Mouse (Mus musculus) layer of hippocampus, postnatal 10 days (tissue): ENCODE data around the gene Mipep. TPM values are rescaled to one million over a fixed set of nuclear protein-coding genes. Genes with fewer than 3 reads are reported as not detected.

ENCODE experiments used
- DNase-seq, 2 experiments: peaks; one replicate each; pipeline ENCODE4 v3.0.0; 2021; ENCODE audit warnings: low spot score in 2 of 2
- total RNA-seq, 2 experiments: library from RNA; stranded (reverse); gene quantifications; 2 replicates each; pipeline ENCODE4 v1.2.3; 2021

Mipep gene
- total RNA-seq, 2 experiments from 2014 or later: 25.9 to 26.8 TPM

GRCm38 (mm10) chr14:60756271-60756670, 28.1 kb upstream of the Mipep start:
- DNase-seq: no peak

- DNase-seq: no peak
Measured at GRCm38 (mm10) chr14:60757265-60757664, 27.1 kb upstream of the Mipep start.

GRCm38 (mm10) chr14:60757722-60758121, 26.7 kb upstream of the Mipep start:
- no peak for DNase-seq

GRCm38 (mm10) chr14:60759097-60759496, 25.3 kb upstream of the Mipep start:
- DNase-seq: no peak

GRCm38 (mm10) chr14:60761801-60762200, 22.6 kb upstream of the Mipep start:
- no peak for DNase-seq

- DNase-seq: no peak
Measured at GRCm38 (mm10) chr14:60762754-60763153, 21.6 kb upstream of the Mipep start.

- DNase-seq: no peak
Measured at GRCm38 (mm10) chr14:60763746-60764145, 20.6 kb upstream of the Mipep start.

GRCm38 (mm10) chr14:60764526-60764925, 19.8 kb upstream of the Mipep start:
- DNase-seq: no peak

- DNase-seq: no peak
Measured at GRCm38 (mm10) chr14:60765025-60765424, 19.3 kb upstream of the Mipep start.

GRCm38 (mm10) chr14:60767884-60768283, 16.5 kb upstream of the Mipep start, which contains the start of gene C1qtnf9:
Gene C1qtnf9 (plus strand): TSS chr14:60768134.
- DNase-seq: no peak

GRCm38 (mm10) chr14:60769340-60769739, 15.0 kb upstream of the Mipep start:
- peak in 1 of 2 experiments; percentile 29 for DNase-seq

GRCm38 (mm10) chr14:60770594-60770993, 13.8 kb upstream of the Mipep start:
- no peak for DNase-seq

GRCm38 (mm10) chr14:60771057-60771456, 13.3 kb upstream of the Mipep start:
- peak; percentile 80 to 81 for DNase-seq

GRCm38 (mm10) chr14:60773476-60773875, 10.9 kb upstream of the Mipep start:
- DNase-seq: no peak

- DNase-seq: no peak
Measured at GRCm38 (mm10) chr14:60776521-60776920, 7.9 kb upstream of the Mipep start.

GRCm38 (mm10) chr14:60777485-60777919, 6.9 kb upstream of the Mipep start:
- DNase-seq: no peak

- DNase-seq: no peak
Measured at GRCm38 (mm10) chr14:60779198-60779597, 5.2 kb upstream of the Mipep start.

GRCm38 (mm10) chr14:60782121-60782656, 2.2 kb upstream of the Mipep start:
- no peak for DNase-seq

- no peak for DNase-seq
Measured at GRCm38 (mm10) chr14:60783196-60783595, 1.2 kb upstream of the Mipep start.

GRCm38 (mm10) chr14:60790103-60790502, 5.7 kb downstream of the Mipep start:
- peak; percentile 57 to 70 for DNase-seq

GRCm38 (mm10) chr14:60796600-60797322, 12.4 kb downstream of the Mipep start:
- DNase-seq: no peak

GRCm38 (mm10) chr14:60797596-60797995, 13.2 kb downstream of the Mipep start:
- DNase-seq: no peak

GRCm38 (mm10) chr14:60798721-60799120, 14.3 kb downstream of the Mipep start:
- DNase-seq: no peak
